Mouse (Mus musculus): ENCODE measurements around the gene Pbld1.

DNA sequence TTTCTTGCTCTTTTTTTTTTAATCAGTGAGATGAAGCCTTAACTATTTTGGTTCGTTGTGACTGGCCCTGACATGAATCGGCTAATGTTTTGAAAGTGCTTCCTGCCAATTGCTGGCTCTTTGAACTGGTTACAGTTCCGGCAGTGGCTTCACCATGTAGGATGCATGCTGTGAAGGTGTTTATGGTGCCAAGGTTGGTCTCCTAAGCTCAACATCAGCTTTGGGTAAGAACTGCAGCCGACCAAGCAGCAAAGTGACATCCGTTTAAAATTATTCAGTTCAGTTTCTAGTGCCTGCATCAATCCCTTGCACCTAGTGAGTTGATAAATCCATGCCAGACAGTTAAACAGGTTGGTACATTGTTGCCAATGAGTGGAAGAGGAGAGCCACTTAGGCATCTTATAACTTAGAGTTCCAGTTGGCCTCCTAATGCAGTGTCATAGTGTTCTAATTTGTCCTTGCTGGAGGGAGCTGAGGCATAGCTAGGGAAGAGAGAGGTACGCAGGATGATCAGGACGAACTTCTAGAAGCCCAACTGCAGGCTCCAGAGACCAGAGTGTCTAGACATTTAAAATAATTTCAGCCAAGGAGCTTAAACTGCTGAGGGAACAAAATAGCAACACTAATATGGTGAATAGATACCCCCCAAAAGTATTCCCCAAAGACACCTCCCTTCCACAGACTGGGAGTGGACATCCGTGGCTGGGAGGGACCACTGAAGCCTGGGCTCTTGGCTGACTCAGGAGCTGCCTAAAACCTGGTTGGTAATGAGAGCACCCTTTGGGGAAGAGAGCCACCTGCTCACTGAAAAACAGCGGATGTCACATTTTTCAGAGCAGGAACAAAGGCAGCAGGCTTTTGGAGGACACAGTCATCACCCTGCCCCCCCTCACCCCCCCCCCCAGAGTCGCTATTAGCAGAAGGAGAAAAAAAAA is 32.9 kb downstream of the Pbld1 start:
- TF ChIP-seq CTCF (IDR thresholded peaks at IDR 0.05; ENCODE audit: low read depth, low read length) (no peak), POLR2A (IDR thresholded peaks at IDR 0.05; ENCODE audit: extremely low read depth, insufficient read depth, low read length) (no peak)
